Mouse (Mus musculus): Measurements from ENCODE around the gene Samd1. TPM values are rescaled to one million over a fixed set of nuclear protein-coding genes. Genes with fewer than 3 reads are reported as not detected.

The Samd1 gene
- total and polyA plus RNA-seq, 3 experiments = 111 to 121 TPM; not detected in 1

GRCm38 (mm10) chr8:84009876-84010275 is 12.4 kb downstream of the Samd1 start (continued):
- TF ChIP-seq BHLHE40 (IDR thresholded peaks at IDR 0.05; ENCODE audit: borderline replicate concordance, low read depth, low read length) (0 out of 2 replicates have a peak, but pooled peaks have one; percentile 13), MAFK (IDR thresholded peaks at IDR 0.05; ENCODE audit: borderline replicate concordance, low read depth, low read length) (no peak), CTCF (IDR thresholded peaks at IDR 0.05 in 2 of 3, conservative IDR thresholded peaks at IDR 0.05 in 1 of 3; ENCODE audit: control insufficient read depth in 1 of 3, insufficient read depth in 1 of 3, low read depth in 2 of 3, low read length in 3 of 3, poor library complexity in 1 of 3, severe bottlenecking in 1 of 3) (peak; percentile 66 to 94 (median 90)), RCOR1 (IDR thresholded peaks at IDR 0.05; ENCODE audit: low read depth, low read length) (no peak), SMC3 (IDR thresholded peaks at IDR 0.05; ENCODE audit: low read depth, low read length) (peak; percentile 90), NRF1 (IDR thresholded peaks at IDR 0.05; ENCODE audit: insufficient read depth, low read depth, low read length, poor library complexity, severe bottlenecking) (no peak), CHD1 (IDR thresholded peaks at IDR 0.05; ENCODE audit: low read depth, low read length) (no peak), POLR2AphosphoS5 (IDR thresholded peaks at IDR 0.05; ENCODE audit: borderline replicate concordance, low read depth, low read length) (no peak), ELF1 (IDR thresholded peaks at IDR 0.05; ENCODE audit: low read depth, low read length) (no peak), HCFC1 (IDR thresholded peaks at IDR 0.05; ENCODE audit: low read depth, low read length) (no peak), UBTF (IDR thresholded peaks at IDR 0.05; ENCODE audit: borderline replicate concordance, insufficient read depth, low read depth, low read length) (no peak), JUND (IDR thresholded peaks at IDR 0.05; ENCODE audit: low read depth, low read length) (no peak)

GRCm38 (mm10) chr8:84010625-84011611 is 13.4 kb downstream of the Samd1 start:
- Histone ChIP-seq H3K9ac (ENCODE audit: control insufficient read depth, low read depth, low read length, poor library complexity, severe bottlenecking) (no peak overlapping the region), H3K4me1 (ENCODE audit: control insufficient read depth in 1 of 2, insufficient read depth in 2 of 2, low read length in 2 of 2) (no peaks in the 10 kb centered on the region), H3K79me2 (ENCODE audit: control insufficient read depth, insufficient read depth, low read length, poor library complexity) (no peaks in the 10 kb centered on the region), H3K4me3 (ENCODE audit: control insufficient read depth in 1 of 2, insufficient read depth in 1 of 2, low read depth in 2 of 2, low read length in 2 of 2) (no peak overlapping the region), H3K27me3 (ENCODE audit: control insufficient read depth in 1 of 2, insufficient read depth in 2 of 2, low read length in 2 of 2) (no peaks in the 10 kb centered on the region), H3K36me3 (ENCODE audit: control insufficient read depth in 1 of 2, insufficient read depth in 2 of 2, low read length in 2 of 2) (no peaks in the 10 kb centered on the region), H3K27ac (ENCODE audit: control insufficient read depth, low read depth, low read length) (no peak overlapping the region), H3K9me3 (replicated peaks; ENCODE audit: insufficient read depth, low read length) (no peaks in the 10 kb centered on the region)
- TF ChIP-seq RAD21 (IDR thresholded peaks at IDR 0.05; ENCODE audit: low read depth, low read length) (no peak), TBP (IDR thresholded peaks at IDR 0.05; ENCODE audit: low read depth, low read length) (no peak), GABPA (IDR thresholded peaks at IDR 0.05; ENCODE audit: low read depth, low read length) (no peak), E2F4 (IDR thresholded peaks at IDR 0.05; ENCODE audit: borderline replicate concordance, low read depth, low read length) (no peak), MYC (IDR thresholded peaks at IDR 0.05; ENCODE audit: low read depth, low read length) (no peak)
- no peak for DNase-seq (ENCODE audit: low read depth, low spot score)

All from MEL (cell line).